Mouse (Mus musculus): ENCODE data around the gene Mark4.

Gene Mark4

GRCm38 (mm10) chr7:19458591-19459111 is at the start of gene Mark4:
TSS of gene Mark4 (minus strand) at chr7:19458821.
- peak; percentile 92 for DNase-seq (ENCODE audit: low read depth)

GRCm38 (mm10) chr7:19507612-19507981 is 49.0 kb upstream of the Mark4 start:
- no peak for DNase-seq (ENCODE audit: low read depth)

GRCm38 (mm10) chr7:19506969-19507611 is 48.5 kb upstream of the Mark4 start:
- no peak for DNase-seq (ENCODE audit: low read depth)

- no peak for DNase-seq (ENCODE audit: low read depth)
Measured at GRCm38 (mm10) chr7:19506326-19506725, 47.7 kb upstream of the Mark4 start.

- DNase-seq (ENCODE audit: low read depth), result peak; percentile 81
Measured at GRCm38 (mm10) chr7:19503481-19504068, 45.0 kb upstream of the Mark4 start.

GRCm38 (mm10) chr7:19501658-19502057 is 43.0 kb upstream of the Mark4 start:
- no peak for DNase-seq (ENCODE audit: low read depth)

- DNase-seq (ENCODE audit: low read depth), result no peak
Measured at GRCm38 (mm10) chr7:19500420-19501363, 42.1 kb upstream of the Mark4 start.

GRCm38 (mm10) chr7:19498326-19498725 is 39.7 kb upstream of the Mark4 start:
- no peak for DNase-seq (ENCODE audit: low read depth)

- no peak for DNase-seq (ENCODE audit: low read depth)
Measured at GRCm38 (mm10) chr7:19496214-19496555, 37.6 kb upstream of the Mark4 start.

- DNase-seq (ENCODE audit: low read depth), result peak; percentile 26
Measured at GRCm38 (mm10) chr7:19495521-19496213, 37.0 kb upstream of the Mark4 start.

GRCm38 (mm10) chr7:19494751-19495474 is 36.3 kb upstream of the Mark4 start:
- DNase-seq (ENCODE audit: low read depth), result no peak

GRCm38 (mm10) chr7:19491731-19492130 is 33.1 kb upstream of the Mark4 start:
- DNase-seq (ENCODE audit: low read depth), result no peak

- no peak for DNase-seq (ENCODE audit: low read depth)
Measured at GRCm38 (mm10) chr7:19489525-19489924, 30.9 kb upstream of the Mark4 start.

GRCm38 (mm10) chr7:19486549-19486948 is 27.9 kb upstream of the Mark4 start:
- DNase-seq (ENCODE audit: low read depth), result no peak

GRCm38 (mm10) chr7:19485488-19485887 is 26.9 kb upstream of the Mark4 start:
- no peak for DNase-seq (ENCODE audit: low read depth)

GRCm38 (mm10) chr7:19483281-19483680 is 24.7 kb upstream of the Mark4 start:
- DNase-seq (ENCODE audit: low read depth), result peak; percentile 53

GRCm38 (mm10) chr7:19477624-19478384 is 19.2 kb upstream of the Mark4 start:
- DNase-seq (ENCODE audit: low read depth), result peak; percentile 45

- DNase-seq (ENCODE audit: low read depth), result peak; percentile 36
Measured at GRCm38 (mm10) chr7:19477084-19477483, 18.5 kb upstream of the Mark4 start.

GRCm38 (mm10) chr7:19473875-19474443 is 15.3 kb upstream of the Mark4 start:
- DNase-seq (ENCODE audit: low read depth), result no peak

- no peak for DNase-seq (ENCODE audit: low read depth)
Measured at GRCm38 (mm10) chr7:19472403-19472802, 13.8 kb upstream of the Mark4 start.

Data from NIH3T3 (cell line).